Mouse (Mus musculus): ENCODE data around the gene Higd1c.
"Not testable (repeated sequence)": the region's sequence is repeated elsewhere in the genome, so short reads cannot be mapped to it uniquely, and the experiment has no call there.

Gene Higd1c

DNA sequence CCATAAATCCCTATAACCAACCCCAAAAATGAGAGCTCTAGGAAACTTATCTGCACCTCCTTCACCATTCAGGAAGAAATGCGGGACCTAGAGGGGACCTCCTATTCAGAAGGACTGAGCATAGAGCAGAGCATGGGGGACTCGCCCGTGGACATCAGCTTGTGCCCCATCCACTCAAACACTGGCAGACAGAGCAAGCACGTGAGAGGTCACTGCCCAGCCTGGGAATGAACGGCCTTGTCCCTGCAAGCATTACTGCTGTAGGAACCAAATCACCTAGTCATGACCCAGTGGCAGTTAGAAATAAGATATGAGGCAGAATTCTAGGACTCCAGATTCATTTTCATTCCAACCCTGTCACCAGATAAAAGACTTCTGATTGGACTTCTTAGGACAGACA is 47.4 kb downstream of the Higd1c start:
- DNase-seq (ENCODE audit: low spot score), result no peak

DNA sequence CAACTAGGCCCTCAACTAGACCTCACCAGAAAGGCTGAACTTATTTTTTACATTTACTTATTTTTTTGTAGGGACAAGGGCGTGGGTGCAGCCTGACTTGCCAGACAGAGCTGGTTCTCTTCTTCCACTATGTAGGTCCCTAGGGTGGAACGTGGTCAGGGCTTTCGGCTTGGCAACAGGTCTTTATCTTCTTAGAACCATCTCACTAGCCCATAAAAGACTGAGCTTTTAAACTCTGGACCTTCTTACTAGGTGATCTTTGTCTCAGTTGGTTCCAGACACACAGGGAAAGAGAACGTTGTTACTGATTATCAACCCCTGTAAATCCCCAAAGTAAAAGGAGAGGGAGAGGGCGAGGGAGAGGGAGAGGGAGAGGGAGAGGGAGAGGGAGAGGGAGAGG is 49.0 kb downstream of the Higd1c start:
- no peak for DNase-seq (ENCODE audit: low spot score)

DNA sequence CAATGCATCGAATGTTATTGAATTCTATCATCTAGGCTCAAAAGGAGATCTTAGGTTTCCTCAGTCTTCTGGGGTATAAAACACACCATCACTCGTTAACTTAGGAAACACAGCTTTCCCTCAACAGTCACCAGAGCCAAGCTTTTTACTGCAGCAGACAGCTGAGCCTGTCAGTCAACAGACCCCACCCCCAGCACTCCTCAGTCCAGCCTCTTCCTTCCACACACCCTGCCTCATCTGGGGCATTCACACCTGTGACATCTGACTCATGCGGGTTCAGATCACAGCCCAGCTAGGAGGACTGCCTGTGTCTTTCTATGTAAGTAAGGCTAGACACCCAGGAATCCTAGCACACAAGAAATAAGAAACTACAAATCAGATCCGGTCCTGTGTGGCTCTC is 49.7 kb downstream of the Higd1c start:
- no peak for DNase-seq (ENCODE audit: low spot score)

DNA sequence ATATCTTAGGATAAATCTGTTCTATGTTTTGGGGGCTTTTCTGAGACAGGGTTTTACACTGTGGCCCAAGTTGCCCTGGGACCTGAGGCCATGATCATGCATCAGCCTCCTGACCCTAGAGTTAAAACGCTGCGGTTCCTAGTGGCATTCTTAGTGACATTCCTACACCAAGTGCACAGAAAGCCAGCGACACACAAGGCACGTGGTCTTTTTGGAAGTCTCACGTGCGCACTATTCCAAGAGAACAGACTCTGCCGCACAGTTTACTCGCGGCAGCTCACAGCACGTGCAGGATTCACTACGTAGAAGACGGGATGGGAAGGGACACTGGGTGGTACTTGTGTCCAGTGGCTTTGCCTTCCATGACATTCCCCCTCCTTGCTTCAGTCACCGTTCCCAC is 50.6 kb downstream of the Higd1c start:
- no peak for DNase-seq (ENCODE audit: low spot score)

DNA sequence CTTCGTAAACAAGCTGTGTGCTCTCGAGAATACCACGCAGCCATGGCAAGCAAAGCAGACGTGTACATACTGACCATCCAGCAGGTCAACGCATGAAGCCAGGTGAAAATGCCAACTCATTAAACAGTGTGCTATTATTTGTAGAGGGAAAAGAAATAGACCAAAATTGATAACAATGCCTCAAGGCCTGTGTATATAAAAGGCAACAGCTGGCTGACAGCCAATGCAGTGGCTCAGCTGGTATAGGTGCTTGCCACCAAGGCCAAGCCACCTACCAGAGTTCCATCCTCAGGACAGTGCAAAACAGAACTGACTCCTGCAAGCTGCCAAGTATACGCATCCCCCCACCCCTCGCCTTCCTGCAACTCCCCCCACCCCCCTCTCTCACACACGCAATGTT is 51.3 kb downstream of the Higd1c start:
- peak; percentile 48 for DNase-seq (ENCODE audit: low spot score)

DNA sequence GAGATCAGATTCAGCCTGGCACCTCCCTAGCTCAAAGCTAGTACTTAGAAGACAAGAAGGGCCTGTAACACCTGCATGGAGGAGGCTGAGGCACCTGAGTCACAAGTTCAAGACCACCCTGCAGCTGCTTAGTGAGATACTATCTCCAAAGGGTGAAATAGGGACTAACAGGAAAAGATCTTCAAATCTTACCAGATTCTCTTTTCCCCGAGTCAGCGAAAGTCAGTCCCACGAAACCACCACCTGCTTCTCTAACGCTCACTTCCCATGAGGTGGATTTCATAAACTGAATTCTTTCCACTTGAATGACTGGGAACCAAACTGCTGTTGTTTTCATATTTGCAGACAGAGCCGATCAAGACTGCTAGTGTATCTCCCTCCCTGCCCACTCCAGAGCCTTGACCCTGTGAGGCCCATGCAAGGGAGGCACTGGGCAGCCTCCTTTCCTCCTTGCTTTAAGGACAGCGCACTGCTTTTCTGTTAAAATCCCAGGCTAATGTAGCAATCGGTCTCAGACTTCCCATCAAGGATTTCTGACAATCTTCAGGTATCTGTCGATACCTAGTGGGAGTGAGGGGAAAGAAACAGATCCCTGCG is 53.6 kb downstream of the Higd1c start:
- DNase-seq (ENCODE audit: low spot score), result peak; percentile 50

DNA sequence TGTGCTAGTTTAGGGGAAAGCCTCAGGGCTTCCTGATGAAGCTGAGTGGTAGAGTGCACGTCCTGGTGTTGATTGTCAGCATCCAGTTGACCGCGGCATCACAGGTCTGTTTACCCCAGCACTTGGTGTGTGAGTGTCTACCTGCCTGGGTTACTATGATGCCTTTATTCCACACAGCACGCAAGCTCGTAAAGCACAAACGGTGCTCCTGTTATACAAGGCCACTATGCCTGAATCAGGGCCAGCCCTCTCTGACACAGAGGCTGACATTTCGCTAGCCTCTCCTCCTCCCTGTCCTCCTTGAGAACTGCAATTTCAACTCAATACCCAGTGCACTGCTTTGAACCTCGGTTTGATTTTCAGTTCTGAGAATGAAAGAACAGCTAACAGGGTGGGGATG is 55.0 kb downstream of the Higd1c start:
- no peak for DNase-seq (ENCODE audit: low spot score)

DNA sequence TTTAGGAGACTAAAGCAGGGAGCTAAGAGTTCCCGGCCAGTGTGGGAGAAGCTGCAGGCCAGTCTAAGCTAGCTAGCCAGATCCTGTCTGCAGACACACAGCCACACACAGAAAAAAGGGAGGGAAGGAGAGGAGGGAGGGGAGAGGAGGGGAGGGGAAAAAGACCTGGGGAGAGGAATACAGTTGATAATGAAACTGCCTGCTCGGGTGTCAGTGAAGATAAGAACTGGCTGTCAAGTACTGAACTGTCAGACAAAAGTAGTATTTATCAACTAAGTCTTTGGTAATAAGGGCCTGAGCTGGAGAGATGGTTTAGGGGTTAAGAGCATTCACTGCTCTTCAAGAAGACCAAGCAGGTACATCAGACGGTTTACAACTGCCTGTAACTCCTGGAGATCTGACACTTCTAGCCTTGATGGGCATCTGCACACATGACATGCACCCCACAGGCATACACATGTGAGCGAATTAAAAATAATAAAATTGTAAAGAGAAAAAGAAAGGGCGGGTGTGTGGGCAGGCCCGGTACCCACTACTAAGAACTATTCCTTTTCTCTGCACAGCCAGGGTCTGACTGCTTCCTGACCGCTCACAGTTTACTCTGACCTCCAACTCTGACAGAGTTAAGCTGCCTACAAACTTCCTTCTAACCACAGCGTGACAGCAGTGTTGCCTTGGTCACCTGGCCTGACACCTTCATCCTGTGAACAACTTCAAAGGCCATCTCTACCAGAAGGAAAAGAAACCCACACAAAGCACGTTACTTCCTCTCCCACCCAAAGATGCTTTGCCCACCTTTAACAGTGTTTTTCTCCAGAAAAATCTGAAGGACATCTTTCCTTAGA is 55.8 kb downstream of the Higd1c start:
- no peak for DNase-seq (ENCODE audit: low spot score)

DNA sequence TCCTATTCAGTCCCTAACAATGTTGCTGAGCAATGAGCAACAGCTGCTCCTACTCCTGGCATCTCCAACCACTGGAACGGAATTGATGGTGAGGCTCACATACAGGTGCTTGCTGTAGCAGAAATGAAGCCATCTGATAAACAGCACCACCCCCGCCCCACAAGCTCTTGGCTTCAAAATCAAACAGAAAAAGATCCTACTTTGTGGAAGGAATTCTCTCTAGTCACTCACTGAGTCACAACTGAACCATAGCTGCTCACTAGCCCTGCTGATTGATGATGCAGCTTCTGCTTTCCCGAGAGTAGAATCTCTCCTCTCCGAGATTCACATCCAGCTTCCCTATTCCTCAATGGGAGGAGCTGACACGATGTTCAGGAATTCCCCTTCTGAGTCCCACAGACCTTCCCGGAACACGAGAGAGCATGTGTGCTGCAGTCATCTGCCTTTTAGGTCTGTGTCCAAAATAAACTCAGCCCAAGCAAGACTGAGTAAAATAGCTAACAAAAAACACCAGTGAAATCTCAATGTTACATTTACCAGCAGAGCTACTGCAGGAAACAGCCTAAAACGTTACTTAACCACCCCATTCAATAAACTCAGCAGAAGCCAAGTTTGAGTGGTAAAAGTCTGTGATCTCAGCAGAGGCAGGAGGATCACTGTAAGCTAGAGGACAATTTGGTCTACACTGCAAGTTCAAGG is 56.9 kb downstream of the Higd1c start:
- no peak for DNase-seq (ENCODE audit: low spot score)

DNA sequence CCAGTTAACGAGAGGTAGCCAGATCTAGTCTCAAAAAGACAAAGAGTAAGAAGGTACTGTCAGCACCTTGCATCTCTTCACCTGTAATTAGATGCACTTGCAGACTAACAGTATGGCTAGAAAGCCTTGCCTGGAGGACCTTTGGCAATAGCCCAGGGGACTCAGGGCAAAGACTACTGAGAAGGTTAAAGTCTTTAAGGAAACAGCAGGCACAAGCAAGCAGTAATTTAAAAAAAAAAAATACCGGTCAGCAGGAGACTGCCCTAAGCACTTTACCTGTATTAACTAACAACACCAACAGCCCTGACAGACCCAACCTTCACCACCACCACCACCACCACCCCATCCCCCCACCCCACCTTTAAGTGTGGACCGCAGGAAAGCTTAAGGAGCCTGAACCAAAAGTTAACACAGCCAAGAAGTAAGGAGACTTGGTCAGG is 57.4 kb downstream of the Higd1c start, which contains the start of gene Gm5475:
Gene Gm5475 (plus strand): TSS at position 390 of the 440 bp plus-strand sequence.
- not testable (repeated sequence) for DNase-seq (ENCODE audit: low spot score)

DNA sequence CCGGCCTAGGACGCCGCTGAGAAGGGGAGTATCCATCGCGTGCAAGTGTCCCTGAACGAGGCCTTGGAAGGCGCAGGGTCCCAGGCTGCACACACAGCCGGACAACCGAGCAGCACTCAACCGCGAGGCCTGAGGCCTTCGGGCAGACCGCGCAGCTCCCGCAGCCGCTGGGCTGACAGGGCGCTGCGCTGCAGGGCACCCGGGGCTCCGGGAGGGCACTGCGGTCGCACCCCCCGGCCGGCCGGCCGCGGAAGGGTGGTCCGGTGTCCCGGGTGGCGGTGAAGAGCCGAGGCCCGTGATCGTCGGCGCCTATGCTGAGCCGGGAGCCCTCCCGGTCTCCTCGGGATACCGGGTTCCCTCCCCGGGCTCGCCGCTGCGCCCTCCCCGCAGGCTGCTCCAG is 58.1 kb downstream of the Higd1c start:
- DNase-seq (ENCODE audit: low spot score), result no peak

DNA sequence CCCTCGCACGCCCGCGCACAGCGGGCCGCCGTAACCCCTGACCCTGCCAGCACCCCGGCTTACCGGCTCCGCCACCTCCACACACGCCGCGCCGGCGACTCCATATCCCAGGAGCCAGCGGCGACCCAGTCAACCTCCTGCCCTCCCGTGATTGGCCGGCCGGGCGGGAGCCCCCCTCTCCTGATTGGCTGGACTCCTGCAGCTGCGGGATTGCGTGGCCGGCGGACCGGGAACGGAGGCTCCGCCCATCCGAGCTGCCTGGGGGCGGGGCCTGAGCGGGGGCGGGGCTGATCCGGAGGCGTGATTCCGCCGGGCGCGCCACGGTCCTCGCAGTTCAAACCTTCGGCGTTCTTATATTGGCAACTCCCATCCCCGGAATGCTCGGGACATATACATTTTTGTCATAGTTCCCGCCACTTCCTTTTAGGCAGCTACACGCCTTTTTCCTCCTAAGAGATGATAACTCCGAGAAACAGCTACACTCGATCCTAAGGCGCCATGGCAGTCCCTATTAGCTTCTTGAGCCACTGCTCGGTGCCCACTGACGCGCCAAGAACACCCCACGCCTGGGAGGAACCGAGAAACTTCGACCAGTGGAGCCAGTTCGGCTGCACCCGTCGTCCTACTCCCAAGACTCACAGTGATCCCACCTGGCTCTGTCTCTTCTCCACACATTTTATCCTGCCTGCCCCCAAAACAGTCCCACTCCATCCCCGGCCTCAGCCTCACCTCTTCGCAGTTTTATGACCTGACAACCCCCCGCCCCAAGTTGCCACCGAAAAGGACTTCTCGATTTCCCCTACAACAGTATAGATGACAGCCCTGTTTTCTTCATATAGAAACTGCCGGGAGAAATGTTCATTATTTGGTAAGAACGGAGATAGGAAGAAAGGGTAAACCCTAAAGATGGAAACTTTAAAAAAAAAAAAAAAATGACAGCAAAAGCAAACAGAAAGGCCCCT is 58.8 kb downstream of the Higd1c start:
- peak; percentile 96 for DNase-seq (ENCODE audit: low spot score)

DNA sequence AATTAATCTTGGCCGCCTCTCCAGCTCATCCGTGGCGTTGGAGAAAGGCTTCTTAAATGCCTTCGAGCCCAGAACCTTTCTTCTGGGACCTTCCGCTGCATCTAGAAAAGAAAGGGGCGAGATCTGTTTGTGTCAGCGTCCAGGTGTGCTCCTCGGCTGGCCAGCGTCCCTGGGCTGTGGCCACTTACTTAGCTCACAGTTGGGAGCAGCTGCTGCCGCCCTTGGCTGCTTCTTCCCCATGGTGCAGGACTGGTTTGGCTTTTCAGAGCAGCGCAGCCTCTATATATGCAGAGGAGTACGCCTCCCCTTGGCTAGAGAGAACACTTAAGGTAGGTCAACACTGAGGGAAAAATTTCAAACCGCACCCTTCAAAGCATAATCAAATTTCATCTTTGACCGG is 59.6 kb downstream of the Higd1c start:
- no peak for DNase-seq (ENCODE audit: low spot score)

DNA sequence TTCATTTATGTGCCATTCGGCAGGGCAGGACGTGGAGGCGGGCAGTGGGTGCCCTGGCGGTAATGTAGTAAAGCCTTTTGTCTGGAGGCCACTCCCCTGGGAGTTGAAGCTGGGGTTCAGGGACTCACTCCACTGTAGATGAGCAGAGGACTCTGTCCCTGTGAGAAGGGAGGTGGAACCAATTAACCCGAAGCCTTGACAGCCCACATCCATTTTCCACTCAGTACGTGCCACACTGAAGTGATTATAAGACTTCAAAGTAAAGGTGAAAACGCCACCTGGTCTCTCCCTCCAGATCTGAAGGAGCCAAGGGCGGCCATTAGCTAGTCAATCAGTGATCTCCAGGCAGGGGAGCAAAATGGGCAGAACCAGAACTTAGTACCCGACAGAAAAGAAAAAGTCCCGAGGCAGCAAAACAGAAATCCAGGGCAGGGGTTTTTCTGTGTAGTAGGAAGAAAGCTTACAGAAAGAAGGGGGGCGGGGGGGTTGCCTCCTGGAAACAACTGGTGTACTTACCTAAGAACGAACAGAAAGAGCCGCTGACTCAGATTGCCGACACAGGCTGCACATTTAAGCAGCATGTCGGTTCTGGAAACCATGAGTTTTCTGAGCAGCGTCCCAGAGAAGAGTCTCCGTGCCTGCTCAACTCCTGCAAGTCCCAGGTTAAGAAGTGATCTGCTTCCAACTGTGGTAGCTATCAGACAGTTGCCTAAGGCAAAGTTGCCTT is 60.2 kb downstream of the Higd1c start, which contains the start of gene Slc11a2:
Gene Slc11a2 (minus strand): TSS at position 677 of the 727 bp plus-strand sequence.
- DNase-seq (ENCODE audit: low spot score), result no peak

DNA sequence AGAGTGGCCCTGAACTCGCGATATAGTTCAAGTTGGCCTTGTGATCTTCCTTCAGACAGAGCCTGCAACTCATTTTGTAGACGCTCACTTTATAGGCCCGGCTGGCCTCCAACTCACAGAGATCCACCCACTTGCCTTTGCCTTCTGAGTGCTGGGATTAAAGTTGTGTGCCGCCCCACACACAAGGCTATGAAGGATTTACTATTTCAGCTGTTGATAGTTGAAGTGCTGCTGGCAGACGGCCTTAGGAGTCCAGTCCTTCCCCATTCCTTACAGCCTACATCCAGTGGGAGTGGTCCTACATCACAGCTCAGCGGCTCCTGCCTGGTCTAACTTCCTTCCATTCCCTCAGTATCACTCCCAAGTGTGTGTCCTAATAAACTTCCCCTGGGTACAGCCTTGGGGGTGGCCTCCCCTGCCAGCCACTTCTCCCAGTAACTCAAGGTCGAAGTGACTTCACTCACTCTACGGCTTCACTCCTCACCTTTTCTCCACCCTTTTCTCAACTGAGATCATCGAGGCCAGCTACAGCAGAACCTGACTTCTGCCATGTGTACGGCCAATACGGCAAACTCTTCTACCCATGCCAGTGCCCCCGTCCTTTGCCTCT is 64.1 kb downstream of the Higd1c start:
- DNase-seq (ENCODE audit: low spot score), result peak; percentile 75

DNA sequence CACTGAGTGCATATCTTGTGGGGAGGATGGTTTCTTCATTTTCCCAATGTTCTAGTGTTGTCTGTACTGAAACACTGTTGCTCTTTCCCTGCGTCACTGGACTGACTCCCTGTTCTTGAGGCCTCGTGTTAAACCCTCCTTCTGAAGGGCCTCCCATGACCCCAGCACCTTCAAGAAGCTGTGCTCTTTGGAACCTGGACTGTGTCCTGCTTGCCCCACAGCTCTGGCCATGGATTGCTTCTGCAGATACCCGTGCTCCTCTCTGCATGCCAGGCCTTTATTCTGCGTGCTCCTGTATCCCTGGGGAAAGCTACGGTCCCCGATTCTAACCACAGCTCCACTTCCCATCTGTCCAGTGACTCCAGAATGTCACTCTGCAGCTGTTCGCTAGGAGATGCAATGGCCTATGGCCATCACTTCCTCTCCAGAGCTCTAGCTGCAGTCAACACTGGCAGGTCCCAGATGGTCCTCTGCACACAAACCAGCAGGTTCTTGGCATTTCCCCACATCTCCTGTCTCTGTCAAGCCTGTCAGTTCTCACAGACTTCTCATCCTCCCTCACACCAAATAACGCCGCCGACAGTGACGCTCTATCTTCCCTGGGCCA is 65.7 kb downstream of the Higd1c start:
- no peak for DNase-seq (ENCODE audit: low spot score)

DNA sequence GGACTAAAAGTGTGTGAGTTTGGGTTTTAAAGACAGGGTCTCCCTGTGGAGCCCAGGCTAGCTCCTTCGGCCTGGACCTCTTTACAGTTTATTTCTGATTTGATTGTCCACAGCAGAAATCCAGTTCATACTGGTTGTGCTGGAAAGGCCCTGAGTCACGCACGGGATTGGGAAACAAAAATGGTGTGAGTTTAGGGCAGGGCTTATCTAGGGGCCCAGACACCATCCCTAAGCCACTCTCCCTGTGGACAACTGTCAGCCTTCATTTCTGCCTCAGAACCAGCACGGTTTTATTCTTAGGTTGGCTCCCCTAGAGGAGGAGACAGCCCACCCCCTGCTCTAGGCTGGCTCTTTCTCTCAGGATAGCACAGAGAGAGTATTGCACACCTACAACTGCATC is 68.9 kb downstream of the Higd1c start:
- DNase-seq (ENCODE audit: low spot score), result no peak

Measured in ovary, adult 18-20 months (tissue).